Mouse (Mus musculus): ENCODE measurements around the gene Gse1.

DNA sequence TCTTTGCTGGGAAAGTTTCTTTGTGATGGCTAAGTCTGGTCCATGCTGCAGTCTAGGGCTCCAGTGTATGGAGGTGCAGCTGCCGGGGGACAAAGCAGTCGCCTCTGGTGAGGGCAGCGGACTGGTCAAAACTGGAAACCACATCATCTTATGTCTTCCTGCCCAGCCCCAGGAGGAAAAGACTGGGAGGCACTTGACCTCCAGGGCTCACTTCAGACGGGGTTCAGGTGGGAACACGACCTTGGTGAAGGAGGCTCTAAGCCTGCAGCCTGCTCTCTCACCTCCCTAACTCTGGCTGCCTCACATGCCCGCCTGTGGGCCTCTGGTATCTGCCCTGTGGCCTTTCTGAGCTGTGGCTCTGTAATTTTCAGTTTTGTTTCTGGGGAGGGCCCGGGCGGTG, 305.8 kb downstream of the Gse1 start:
- TF ChIP-seq CHD2 (IDR thresholded peaks at IDR 0.05; ENCODE audit: low read depth, low read length) (no peak), ZC3H11A (IDR thresholded peaks at IDR 0.05; ENCODE audit: borderline replicate concordance, low read depth, low read length) (no peak)
